Mouse (Mus musculus): ENCODE measurements at regions not wholly inside any gene's neighbourhood (a gene's known extent, or its start where the extent isn't known, plus 50 kb on each side); places are given as distances from the start of the nearest gene placed in this dataset.
A peak's percentile ranks its signal among the peaks of the same experiment; 100 is the strongest.

GRCm38 (mm10) chr4:131366656-131367055, 422.5 kb downstream of the Matn1 start:
- DNase-seq (ENCODE audit: low read depth, low spot score) = no peak

- DNase-seq (ENCODE audit: low read depth, low spot score) = no peak
These were observed 428.3 kb downstream of the Matn1 start for GRCm38 (mm10) chr4:131372517-131372916.

- no peak for DNase-seq (ENCODE audit: low read depth, low spot score)
These were observed 429.0 kb downstream of the Matn1 start for GRCm38 (mm10) chr4:131373172-131373571.

GRCm38 (mm10) chr4:131374527-131375290, 430.5 kb downstream of the Matn1 start:
- DNase-seq (ENCODE audit: low read depth, low spot score) = no peak

- DNase-seq (ENCODE audit: low read depth, low spot score) = no peak
These were observed 436.9 kb downstream of the Matn1 start for GRCm38 (mm10) chr4:131381063-131381462.

GRCm38 (mm10) chr4:131381529-131381928, 437.3 kb downstream of the Matn1 start:
- no peak for DNase-seq (ENCODE audit: low read depth, low spot score)

- DNase-seq (ENCODE audit: low read depth, low spot score) = no peak
These were observed 439.7 kb downstream of the Matn1 start for GRCm38 (mm10) chr4:131383862-131384261.

- no peak for DNase-seq (ENCODE audit: low read depth, low spot score)
These were observed 442.8 kb downstream of the Matn1 start for GRCm38 (mm10) chr4:131386961-131387360.

GRCm38 (mm10) chr4:131391119-131391923, 446.8 kb downstream of the Ptpru start:
- no peak for DNase-seq (ENCODE audit: low read depth, low spot score)

- no peak for DNase-seq (ENCODE audit: low read depth, low spot score)
These were observed 446.2 kb downstream of the Ptpru start for GRCm38 (mm10) chr4:131391924-131392297.

GRCm38 (mm10) chr4:131392478-131392877, 445.6 kb downstream of the Ptpru start:
- DNase-seq (ENCODE audit: low read depth, low spot score) = no peak

- DNase-seq (ENCODE audit: low read depth, low spot score) = no peak
These were observed 441.8 kb downstream of the Ptpru start for GRCm38 (mm10) chr4:131396226-131396840.

GRCm38 (mm10) chr4:131397161-131397560, 440.9 kb downstream of the Ptpru start:
- no peak for DNase-seq (ENCODE audit: low read depth, low spot score)

GRCm38 (mm10) chr4:131400756-131401155, 437.3 kb downstream of the Ptpru start:
- no peak for DNase-seq (ENCODE audit: low read depth, low spot score)

- no peak for DNase-seq (ENCODE audit: low read depth, low spot score)
These were observed 436.8 kb downstream of the Ptpru start for GRCm38 (mm10) chr4:131401255-131401654.

GRCm38 (mm10) chr4:131405376-131406017, 432.6 kb downstream of the Ptpru start:
- no peak for DNase-seq (ENCODE audit: low read depth, low spot score)

- DNase-seq (ENCODE audit: low read depth, low spot score) = no peak
These were observed 430.6 kb downstream of the Ptpru start for GRCm38 (mm10) chr4:131407464-131407863.

GRCm38 (mm10) chr4:131408644-131409043, 429.4 kb downstream of the Ptpru start:
- DNase-seq (ENCODE audit: low read depth, low spot score) = no peak

- DNase-seq (ENCODE audit: low read depth, low spot score) = peak; percentile 7
These were observed 428.3 kb downstream of the Ptpru start for GRCm38 (mm10) chr4:131409805-131410204.

GRCm38 (mm10) chr4:131411936-131412335, 426.2 kb downstream of the Ptpru start:
- no peak for DNase-seq (ENCODE audit: low read depth, low spot score)

- DNase-seq (ENCODE audit: low read depth, low spot score) = no peak
These were observed 424.7 kb downstream of the Ptpru start for GRCm38 (mm10) chr4:131413380-131413779.

- no peak for DNase-seq (ENCODE audit: low read depth, low spot score)
These were observed 422.6 kb downstream of the Ptpru start for GRCm38 (mm10) chr4:131415453-131415852.
